Mouse (Mus musculus): Measurements from ENCODE around the gene Fignl2.

GRCm38 (mm10) chr15:101081035-101081548, 2.7 kb upstream of the Fignl2 start:
- TF ChIP-seq CTCF (IDR thresholded peaks at IDR 0.05; ENCODE audit: control insufficient read depth, insufficient read depth, insufficient read length), result no peak
- no peak for TF ChIP-seq MAX (IDR thresholded peaks at IDR 0.05)
- TF ChIP-seq CEBPB (IDR thresholded peaks at IDR 0.05; ENCODE audit: low read depth), result no peak
- TF ChIP-seq MYOG (IDR thresholded peaks at IDR 0.05; ENCODE audit: control insufficient read depth, extremely low read depth, insufficient read length), result no peak
- no peak for TF ChIP-seq MYOD1 (IDR thresholded peaks at IDR 0.05; ENCODE audit: control insufficient read depth, insufficient read length, low read depth)
- TF ChIP-seq USF1 (IDR thresholded peaks at IDR 0.05; ENCODE audit: low read depth), result no peak
